Mouse (Mus musculus): ENCODE measurements around the gene Cd72. TPM values are rescaled to one million over a fixed set of nuclear protein-coding genes. Genes with fewer than 3 reads are reported as not detected.
A peak's percentile ranks its signal among the peaks of the same experiment; 100 is the strongest.

Gene Cd72
- polyA plus RNA-seq, 1 experiment from 2014 or later: 4.3 TPM

DNA sequence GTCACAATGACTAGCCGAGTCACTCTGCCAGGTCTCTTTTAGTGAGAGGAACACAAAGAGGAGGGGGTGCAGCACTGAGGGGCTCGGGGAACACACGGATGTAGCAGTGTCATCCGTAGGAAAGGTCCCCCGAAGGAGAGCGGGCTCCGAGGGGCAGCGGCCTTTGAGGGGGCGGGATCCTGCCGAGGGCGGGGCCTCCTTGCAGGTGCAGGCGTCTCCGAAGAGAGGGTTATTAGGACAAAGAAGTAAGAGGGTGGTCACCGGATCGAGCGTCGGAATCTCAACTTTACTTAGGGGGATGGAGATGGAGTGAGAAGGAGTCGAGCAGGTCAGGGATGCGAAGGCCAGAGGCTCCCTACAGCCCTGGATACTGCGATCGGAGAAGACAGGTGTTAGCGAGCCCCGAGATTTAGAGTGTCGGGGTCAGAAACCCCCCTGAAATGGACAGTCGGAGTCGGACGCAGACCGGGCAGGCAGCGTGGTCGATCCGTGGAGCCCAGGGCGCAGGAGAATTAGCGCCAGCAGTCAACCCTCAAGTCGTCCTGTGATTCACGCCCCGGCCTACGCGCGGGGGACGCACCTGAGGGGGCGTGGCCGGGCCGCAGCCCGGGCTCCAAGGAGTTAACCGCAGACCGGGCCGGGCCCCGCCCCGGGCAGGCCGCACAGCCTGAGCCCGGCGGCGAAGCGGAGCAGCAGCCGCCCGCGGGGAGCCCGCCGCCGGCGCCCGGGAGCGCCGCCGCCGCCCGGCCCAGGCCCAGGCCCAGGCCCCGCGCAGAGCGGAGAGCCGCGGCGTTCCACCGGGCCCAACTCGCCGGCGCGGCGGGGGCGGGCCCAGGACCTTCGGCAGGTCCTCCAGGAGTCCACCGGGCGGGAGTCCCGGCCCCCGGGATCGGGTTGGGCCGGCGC lies 11.7 kb downstream of the Cd72 start:
- Histone ChIP-seq H3K27me3 (no peaks in the 10 kb centered on the region), H3K27ac (replicated peaks) (peak overlapping the region; percentile 98), H3K4me1 (peaks cover 13% of the 10 kb centered on the region), H3K36me3 (peaks cover 28% of the 10 kb centered on the region), H3K4me3 (peak overlapping the region; percentile 76), H3K9ac (replicated peaks) (peak overlapping the region; percentile 91), H3K4me2 (replicated peaks) (peak overlapping the region; percentile 96), H3K9me3 (no peaks in the 10 kb centered on the region)
- under 1% methylated on average over 87 of the region's 88 CpGs for WGBS
- ATAC-seq (replicated peaks): peak; percentile 76

DNA sequence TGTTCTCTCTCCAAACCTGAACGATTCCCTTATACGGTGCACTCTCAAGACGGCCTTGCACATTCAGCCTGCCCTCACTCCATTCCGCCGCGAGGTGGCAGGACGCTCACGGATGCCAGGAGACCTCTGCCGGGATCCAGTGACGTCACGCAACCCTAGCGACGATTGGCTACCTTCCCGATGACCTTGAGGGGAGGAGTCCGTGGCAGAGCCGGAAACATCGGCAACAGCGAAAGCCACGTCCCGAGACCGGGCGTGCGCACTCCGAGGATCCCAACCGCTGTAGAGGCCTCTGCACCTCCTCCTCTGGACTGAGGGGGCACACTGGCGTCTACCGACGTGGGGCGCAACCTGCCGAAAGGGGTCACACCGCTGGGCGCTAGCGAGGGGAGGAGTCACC lies 12.4 kb downstream of the Cd72 start:
- Histone ChIP-seq H3K9me3 (no peaks in the 10 kb centered on the region), H3K36me3 (peaks cover 21% of the 10 kb centered on the region), H3K4me1 (peaks cover 13% of the 10 kb centered on the region), H3K27me3 (no peaks in the 10 kb centered on the region), H3K4me2 (replicated peaks) (peak overlapping the region; percentile 96), H3K27ac (replicated peaks) (peak overlapping the region; percentile 98), H3K9ac (replicated peaks) (peak overlapping the region; percentile 91), H3K4me3 (peak overlapping the region; percentile 76)
- ATAC-seq (replicated peaks): peak; percentile 95
- under 1% methylated on average over 33 of the region's 33 CpGs for WGBS

DNA sequence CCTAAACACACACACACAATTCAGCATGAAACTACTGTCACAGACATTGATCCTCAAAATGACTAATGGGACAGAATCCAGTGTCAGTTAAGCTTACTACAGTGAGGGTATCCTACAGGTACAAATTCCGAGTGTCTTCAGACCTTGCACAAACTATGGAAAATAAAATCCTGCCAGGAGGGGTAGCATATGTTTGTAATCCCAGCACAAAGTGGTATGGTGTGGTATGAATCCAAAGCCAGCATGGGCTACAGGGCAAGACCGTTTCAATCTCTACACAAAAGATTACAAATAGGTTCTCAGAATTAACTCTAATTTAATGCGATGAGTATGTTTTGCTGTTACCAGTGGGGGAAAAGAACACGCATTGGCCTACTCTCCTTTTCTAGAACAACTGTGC lies 12.8 kb downstream of the Cd72 start, which contains the start of gene Tesk1:
TSS of gene Tesk1 (plus strand) at position 301 of the 400 bp plus-strand sequence.
- Histone ChIP-seq H3K4me3 (peak within 1 kb of the TSS; percentile 76), H3K27ac (replicated peaks) (peak within 1 kb of the TSS; percentile 98), H3K4me1 (peaks cover 13% of the 10 kb centered on the region), H3K27me3 (no peaks in the 10 kb centered on the region), H3K4me2 (replicated peaks) (peak within 1 kb of the TSS; percentile 96), H3K36me3 (peaks cover 17% of the 10 kb centered on the region), H3K9ac (replicated peaks) (peak within 1 kb of the TSS; percentile 91), H3K9me3 (no peaks in the 10 kb centered on the region)
- ATAC-seq (replicated peaks): peak; percentile 11
- WGBS: 24% methylated on average over 4 of the region's 4 CpGs

DNA sequence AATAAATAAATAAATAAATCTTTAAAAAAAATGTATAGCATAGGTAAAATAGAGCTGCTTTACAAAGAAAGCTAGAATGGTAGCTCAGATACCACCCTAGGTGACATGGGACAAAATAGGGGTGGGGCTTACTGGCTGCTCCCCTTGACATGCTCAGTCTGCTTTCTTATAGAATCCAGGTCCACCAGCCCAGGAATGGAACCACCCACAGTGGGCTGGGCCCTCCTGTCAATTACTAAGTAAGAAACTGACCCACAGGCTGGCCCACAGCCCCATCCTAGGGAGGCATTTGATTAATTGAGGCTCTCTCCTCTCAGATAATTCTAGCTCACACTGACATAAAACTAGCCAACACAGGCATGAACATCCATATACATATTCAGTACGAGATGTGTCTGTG lies 21.6 kb downstream of the Cd72 start:
- H3K36me3 ChIP-seq: no peaks in the 10 kb centered on the region
- no peak overlapping the region for H3K9ac ChIP-seq (replicated peaks)
- H3K27ac ChIP-seq (replicated peaks): no peak overlapping the region
- ATAC-seq (replicated peaks): no peak
- H3K4me3 ChIP-seq: no peak overlapping the region
- no peak overlapping the region for H3K4me2 ChIP-seq (replicated peaks)
- 90% methylated on average over 1 of the region's 1 CpGs for WGBS
- H3K4me1 ChIP-seq: peaks cover 10% of the 10 kb centered on the region; the same call in 1 of the 2 replicates
- H3K9me3 ChIP-seq: no peaks in the 10 kb centered on the region
- no peaks in the 10 kb centered on the region; the same call in 1 of the 2 replicates for H3K27me3 ChIP-seq

DNA sequence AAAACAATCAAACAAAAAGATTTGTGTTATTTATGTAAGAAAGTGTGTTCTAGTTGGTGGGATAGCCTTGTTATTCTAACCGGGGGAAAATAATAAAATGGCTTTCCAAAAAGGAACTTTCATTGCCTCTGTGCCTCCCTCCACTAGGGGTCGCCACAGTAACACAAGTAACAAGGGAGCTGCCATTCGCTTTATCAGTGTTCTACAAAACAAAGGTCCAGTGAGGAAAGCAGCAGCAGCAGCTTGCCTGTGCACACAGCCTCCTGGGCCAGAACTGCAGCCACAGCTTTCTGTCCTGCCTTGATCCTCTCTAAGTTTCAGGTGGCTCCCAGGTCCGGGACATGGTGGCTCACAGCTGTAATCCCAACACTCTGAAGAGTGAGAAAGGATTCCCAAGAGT lies 22.7 kb downstream of the Cd72 start:
- Histone ChIP-seq H3K4me3 (no peak overlapping the region), H3K36me3 (peaks cover 4% of the 10 kb centered on the region), H3K9me3 (no peaks in the 10 kb centered on the region), H3K4me2 (replicated peaks) (no peak overlapping the region), H3K27me3 (peaks cover 1% of the 10 kb centered on the region; the same call in 1 of the 2 replicates), H3K27ac (replicated peaks) (peak overlapping the region; percentile 87), H3K9ac (replicated peaks) (no peak overlapping the region), H3K4me1 (peaks cover 18% of the 10 kb centered on the region; the same call in 1 of the 2 replicates)
- 4% methylated on average over 4 of the region's 4 CpGs for WGBS
- peak; percentile 49 for ATAC-seq (replicated peaks)

DNA sequence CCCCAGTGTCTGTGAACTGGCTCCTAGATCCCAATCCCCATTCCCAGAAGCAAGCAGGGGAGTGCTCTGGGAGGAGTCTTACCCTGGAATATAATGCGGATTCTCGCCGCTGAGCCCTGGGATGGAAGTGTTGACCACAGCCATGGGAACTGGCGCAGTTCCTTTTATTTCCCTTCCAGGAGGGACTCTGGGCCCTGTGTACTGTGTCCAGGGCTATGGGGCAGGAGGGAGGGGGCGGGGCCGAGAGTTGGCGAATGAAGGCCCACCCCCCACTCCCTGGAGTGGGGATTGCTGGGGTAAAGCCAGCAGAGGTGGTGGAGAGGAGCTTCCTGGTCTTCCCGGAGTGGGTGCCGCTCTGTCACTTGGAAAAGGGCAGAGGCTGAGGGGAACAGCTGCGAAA lies 25.5 kb downstream of the Cd72 start, which contains the start of gene Fam166b:
TSS of gene Fam166b (minus strand) at position 189 of the 400 bp plus-strand sequence.
- no peak for ATAC-seq (replicated peaks)
- no peak within 1 kb of the TSS for H3K4me2 ChIP-seq (replicated peaks)
- H3K9me3 ChIP-seq: no peaks in the 10 kb centered on the region
- H3K27me3 ChIP-seq: peaks cover 7% of the 10 kb centered on the region; the same call in 1 of the 2 replicates
- no peak within 1 kb of the TSS; the same call in 1 of the 2 replicates for H3K9ac ChIP-seq (replicated peaks)
- no peak within 1 kb of the TSS for H3K27ac ChIP-seq (replicated peaks)
- H3K4me1 ChIP-seq: peaks cover 18% of the 10 kb centered on the region; the same call in 1 of the 2 replicates
- WGBS: 6% methylated on average over 10 of the region's 10 CpGs
- no peak within 1 kb of the TSS for H3K4me3 ChIP-seq
- peaks cover 31% of the 10 kb centered on the region for H3K36me3 ChIP-seq

DNA sequence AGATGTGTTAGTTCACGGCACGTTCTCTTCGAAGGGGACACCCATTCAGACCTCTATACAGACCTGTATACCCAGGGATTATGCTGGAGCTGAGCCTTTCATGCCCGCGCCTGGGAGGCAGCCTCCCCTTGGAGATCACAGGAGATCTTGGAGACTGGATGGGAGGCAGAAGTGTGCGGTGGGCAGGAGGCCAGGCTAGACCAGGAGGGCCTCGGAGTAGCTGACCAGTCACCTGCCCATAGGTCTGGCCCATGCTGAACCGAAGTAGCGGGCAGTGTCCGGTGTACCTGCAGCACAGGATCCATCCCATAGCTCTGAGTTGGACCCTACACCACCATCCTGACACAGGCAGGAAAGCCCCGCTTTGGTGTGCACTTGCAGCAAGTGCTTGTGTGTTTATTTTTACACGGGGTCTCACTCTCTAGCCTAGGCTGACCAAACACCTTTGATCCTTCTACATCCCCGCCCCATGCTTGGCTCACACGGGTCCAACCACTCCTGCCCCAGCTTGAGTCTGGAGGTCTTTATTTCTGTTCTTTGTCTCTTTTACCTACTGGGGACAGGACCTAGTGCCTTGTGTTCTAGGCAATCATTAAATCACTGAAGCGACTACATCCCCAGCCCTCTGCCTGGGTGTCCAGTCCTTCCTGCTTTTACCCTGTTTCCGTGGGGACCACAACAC lies 26.1 kb downstream of the Cd72 start:
- H3K4me3 ChIP-seq: no peak overlapping the region
- H3K36me3 ChIP-seq: peaks cover 38% of the 10 kb centered on the region
- ATAC-seq (replicated peaks): no peak
- H3K9ac ChIP-seq (replicated peaks): no peak overlapping the region; the same call in 1 of the 2 replicates
- no peak overlapping the region for H3K4me2 ChIP-seq (replicated peaks)
- peaks cover 13% of the 10 kb centered on the region; the same call in 1 of the 2 replicates for H3K27me3 ChIP-seq
- peaks cover 18% of the 10 kb centered on the region; the same call in 1 of the 2 replicates for H3K4me1 ChIP-seq
- WGBS: 25% methylated on average over 16 of the region's 16 CpGs
- no peak overlapping the region for H3K27ac ChIP-seq (replicated peaks)
- H3K9me3 ChIP-seq: no peaks in the 10 kb centered on the region

DNA sequence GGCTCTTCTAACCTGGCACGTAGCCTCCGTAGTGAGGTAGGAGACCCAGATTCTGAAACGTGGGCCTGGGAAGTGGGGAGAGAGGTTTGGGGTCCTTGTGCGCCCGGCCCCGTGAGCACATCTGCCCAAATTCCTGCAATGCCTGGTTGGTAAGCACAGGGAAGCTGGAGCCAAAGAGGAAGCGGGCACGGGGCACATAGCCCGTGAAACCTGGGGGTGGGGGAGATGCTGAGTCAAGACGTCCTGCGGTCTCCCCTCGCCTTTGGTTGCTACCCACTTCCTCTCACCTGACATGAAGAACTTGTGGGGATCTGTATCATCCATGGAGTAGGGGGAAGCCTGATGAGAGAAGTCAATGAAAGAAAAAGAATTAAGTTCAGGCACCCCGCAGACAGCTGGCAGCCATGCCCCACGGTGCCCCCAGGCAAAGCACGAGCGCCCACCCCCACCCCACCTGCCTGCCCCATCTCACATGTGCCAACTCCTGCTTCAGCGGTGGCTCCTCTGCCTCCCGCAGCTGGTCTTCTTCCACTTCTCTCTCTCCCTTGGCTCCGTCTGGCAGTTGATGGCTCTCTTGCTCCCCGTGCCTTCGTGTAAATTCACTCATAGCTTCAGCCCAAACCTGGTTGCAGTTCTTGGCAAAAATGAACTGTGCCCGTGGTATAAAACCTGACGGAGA lies 26.8 kb downstream of the Cd72 start:
- 19% methylated on average over 23 of the region's 23 CpGs for WGBS
- H3K4me1 ChIP-seq: peaks cover 18% of the 10 kb centered on the region; the same call in 1 of the 2 replicates
- no peak overlapping the region for H3K27ac ChIP-seq (replicated peaks)
- no peak overlapping the region for H3K4me2 ChIP-seq (replicated peaks)
- no peak overlapping the region for H3K9ac ChIP-seq (replicated peaks)
- peaks cover 44% of the 10 kb centered on the region for H3K36me3 ChIP-seq
- H3K9me3 ChIP-seq: no peaks in the 10 kb centered on the region
- no peak for ATAC-seq (replicated peaks)
- H3K27me3 ChIP-seq: peaks cover 13% of the 10 kb centered on the region; the same call in 1 of the 2 replicates
- no peak overlapping the region for H3K4me3 ChIP-seq

DNA sequence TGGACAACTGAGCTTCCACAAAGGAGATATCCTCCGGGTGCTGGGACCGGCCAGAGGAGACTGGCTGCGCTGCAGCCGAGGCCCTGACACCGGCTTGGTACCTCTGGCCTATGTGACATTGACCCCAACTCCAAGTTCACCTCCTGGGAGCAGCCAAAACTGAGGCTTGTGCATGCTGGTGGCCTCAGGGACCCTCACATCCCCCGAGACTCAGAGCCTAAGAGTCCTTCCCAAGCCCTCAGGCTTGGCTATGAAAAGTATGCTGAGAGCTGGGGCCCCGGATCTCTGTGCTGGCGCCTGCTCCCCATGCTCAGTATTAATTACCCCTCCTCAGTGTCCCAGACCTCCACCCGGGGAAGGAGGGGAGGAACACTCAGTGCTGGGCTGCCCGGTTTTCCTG lies 27.9 kb downstream of the Cd72 start:
- Histone ChIP-seq H3K4me1 (peaks cover 16% of the 10 kb centered on the region; the same call in 1 of the 2 replicates), H3K9ac (replicated peaks) (no peak overlapping the region), H3K27ac (replicated peaks) (no peak overlapping the region), H3K4me2 (replicated peaks) (no peak overlapping the region), H3K27me3 (peaks cover 13% of the 10 kb centered on the region; the same call in 1 of the 2 replicates), H3K36me3 (peaks cover 56% of the 10 kb centered on the region), H3K4me3 (no peak overlapping the region), H3K9me3 (no peaks in the 10 kb centered on the region)
- no peak for ATAC-seq (replicated peaks)
- 57% methylated on average over 10 of the region's 10 CpGs for WGBS

DNA sequence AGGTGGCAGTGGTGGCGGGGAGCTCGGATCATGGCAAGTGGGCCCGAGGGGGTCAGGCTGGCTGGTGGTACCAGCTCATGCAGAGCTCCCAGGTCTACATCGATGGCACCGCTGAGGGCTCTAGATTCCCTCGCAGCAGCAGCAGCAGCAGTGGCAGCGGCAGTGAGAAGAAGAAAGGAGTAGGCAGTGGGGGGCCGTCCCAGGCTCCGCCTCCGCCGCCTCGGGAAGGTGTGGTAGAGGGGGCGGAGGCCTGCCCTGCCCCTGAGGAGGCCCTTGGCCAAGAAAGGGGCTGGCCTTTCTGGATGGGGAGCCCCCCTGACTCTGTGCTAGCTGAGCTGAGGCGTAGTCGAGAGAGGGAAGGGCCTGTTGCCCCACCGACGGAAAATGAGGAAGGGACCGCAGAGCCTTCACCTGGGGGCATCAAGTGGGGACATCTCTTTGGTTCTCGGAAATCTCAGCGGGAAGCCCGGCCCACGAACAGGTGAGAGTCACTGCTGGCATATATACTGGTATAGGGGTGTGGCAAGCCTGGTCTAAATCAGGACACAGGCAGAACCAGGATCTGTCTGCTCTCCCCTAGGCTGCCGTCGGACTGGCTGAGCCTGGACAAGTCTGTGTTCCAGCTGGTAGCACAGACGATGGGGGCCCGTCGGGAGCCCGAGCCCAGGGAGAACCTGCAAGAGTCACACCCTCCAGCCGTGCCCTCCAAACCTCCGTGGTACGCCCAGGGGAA lies 28.6 kb downstream of the Cd72 start:
- Histone ChIP-seq H3K4me1 (peaks cover 16% of the 10 kb centered on the region; the same call in 1 of the 2 replicates), H3K9me3 (no peaks in the 10 kb centered on the region), H3K27ac (replicated peaks) (no peak overlapping the region), H3K27me3 (peaks cover 13% of the 10 kb centered on the region; the same call in 1 of the 2 replicates), H3K9ac (replicated peaks) (no peak overlapping the region), H3K4me2 (replicated peaks) (no peak overlapping the region), H3K4me3 (no peak overlapping the region), H3K36me3 (peaks cover 59% of the 10 kb centered on the region)
- ATAC-seq (replicated peaks): 0 out of 2 replicates have a peak, but pooled peaks have one; percentile 6
- 22% methylated on average over 31 of the region's 31 CpGs for WGBS

DNA sequence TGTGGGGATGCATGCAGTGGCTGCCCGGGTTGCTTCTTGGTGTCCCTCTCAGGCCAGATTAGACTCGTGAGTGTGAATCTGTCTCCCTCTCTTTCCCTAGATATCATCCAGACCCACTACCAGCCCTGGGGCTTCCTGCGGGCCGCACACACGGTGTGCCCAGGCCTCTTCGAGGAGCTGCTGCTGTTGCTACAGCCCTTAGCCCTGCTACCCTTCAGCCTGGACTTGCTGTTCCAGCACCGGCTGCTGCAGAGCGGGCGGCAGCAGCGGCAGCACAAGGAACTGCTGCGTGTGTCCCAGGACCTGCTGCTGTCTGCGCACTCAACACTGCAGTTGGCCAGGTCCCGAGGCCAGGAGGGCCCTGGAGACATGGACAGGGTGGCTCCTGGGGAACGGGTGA lies 29.2 kb downstream of the Cd72 start:
- Histone ChIP-seq H3K27ac (replicated peaks) (no peak overlapping the region), H3K4me1 (peaks cover 16% of the 10 kb centered on the region; the same call in 1 of the 2 replicates), H3K36me3 (peaks cover 59% of the 10 kb centered on the region), H3K27me3 (peaks cover 13% of the 10 kb centered on the region; the same call in 1 of the 2 replicates), H3K4me3 (no peak overlapping the region), H3K9ac (replicated peaks) (no peak overlapping the region), H3K9me3 (no peaks in the 10 kb centered on the region), H3K4me2 (replicated peaks) (no peak overlapping the region)
- ATAC-seq (replicated peaks): no peak
- WGBS: 27% methylated on average over 14 of the region's 14 CpGs
